Mouse (Mus musculus): Measurements from ENCODE around the gene Mycbp. TPM values are rescaled to one million over a fixed set of nuclear protein-coding genes. Genes with fewer than 3 reads are reported as not detected.

Mycbp gene
- polyA plus RNA-seq, 1 experiment from 2014 or later = 38.8 TPM

DNA sequence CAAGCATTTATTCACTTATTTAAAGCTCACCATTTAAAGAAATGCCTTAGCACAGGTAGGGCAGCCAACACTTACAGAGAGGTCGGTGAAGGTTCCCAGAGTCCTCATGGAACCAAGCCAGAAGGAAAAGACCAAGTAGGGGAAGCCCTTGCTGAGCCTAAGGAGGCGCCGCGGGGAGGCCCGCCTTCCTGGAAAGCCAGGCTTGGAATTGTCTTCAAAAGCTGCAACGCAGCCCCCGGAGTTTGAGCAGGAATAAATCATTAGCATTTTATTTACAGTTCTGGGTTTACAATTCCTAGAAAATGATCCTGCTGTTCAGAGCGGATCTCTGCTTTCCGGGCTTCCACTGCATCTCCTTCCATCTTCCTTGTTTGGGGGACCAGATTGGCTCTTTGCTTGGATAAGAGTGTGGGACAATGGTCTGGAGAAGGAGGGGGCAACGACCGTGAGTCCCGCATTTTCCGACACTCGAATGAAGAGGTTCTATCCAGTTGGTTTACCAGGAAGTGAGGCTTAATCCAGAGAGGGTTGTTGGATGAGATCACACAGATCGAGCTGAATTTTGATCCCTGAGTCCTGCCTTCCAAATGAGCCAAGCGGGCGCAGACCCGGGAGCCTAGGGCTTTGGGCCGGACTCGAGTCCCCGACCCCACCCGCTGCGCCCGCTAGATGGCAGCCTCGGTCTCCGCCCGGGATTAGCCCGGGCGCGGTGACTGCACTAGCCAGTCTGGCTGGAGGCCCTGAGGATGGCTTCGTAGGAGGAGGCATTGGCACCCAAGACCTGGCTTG, 52.3 kb downstream of the Mycbp start:
- peak overlapping the region; percentile 42 for H3K4me2 ChIP-seq (replicated peaks)
- no peaks in the 10 kb centered on the region for H3K9me3 ChIP-seq (ENCODE audit: control insufficient read depth, low read length)
- H3K27ac ChIP-seq = no peak overlapping the region
- no peaks in the 10 kb centered on the region for H3K36me3 ChIP-seq (replicated peaks; ENCODE audit: control insufficient read depth, insufficient read depth)
- no peak overlapping the region for H3K4me3 ChIP-seq (replicated peaks; ENCODE audit: low read length)
- ATAC-seq (ENCODE audit: low FRiP score) (peak; percentile 74), DNase-seq (ENCODE audit: low spot score) (peak; percentile 87)
- 6% methylated on average over 31 of the region's 31 CpGs for WGBS
- H3K4me1 ChIP-seq (replicated peaks; ENCODE audit: control insufficient read depth, insufficient read depth, low read length) = peaks cover 7% of the 10 kb centered on the region
- H3K27me3 ChIP-seq (ENCODE audit: control insufficient read depth, insufficient read depth, low read length) = peaks cover 18% of the 10 kb centered on the region
- peak overlapping the region; percentile 35; the same call in 1 of the 2 replicates for H3K9ac ChIP-seq

- no peak for DNase-seq (ENCODE audit: low spot score)
- Histone ChIP-seq H3K4me2 (replicated peaks) (peak overlapping the region; percentile 42), H3K9me3 (ENCODE audit: control insufficient read depth, low read length) (no peaks in the 10 kb centered on the region), H3K4me3 (replicated peaks; ENCODE audit: low read length) (no peak overlapping the region), H3K9ac (no peak overlapping the region), H3K27ac (no peak overlapping the region), H3K4me1 (replicated peaks; ENCODE audit: control insufficient read depth, insufficient read depth, low read length) (peaks cover 7% of the 10 kb centered on the region), H3K36me3 (replicated peaks; ENCODE audit: control insufficient read depth, insufficient read depth) (no peaks in the 10 kb centered on the region), H3K27me3 (ENCODE audit: control insufficient read depth, insufficient read depth, low read length) (peaks cover 18% of the 10 kb centered on the region)
- ATAC-seq (ENCODE audit: low FRiP score) = no peak
- WGBS = 56% methylated on average over 4 of the region's 4 CpGs
These were observed 52.8 kb downstream of the Mycbp start for GRCm38 (mm10) chr4:123957492-123957808.

DNA sequence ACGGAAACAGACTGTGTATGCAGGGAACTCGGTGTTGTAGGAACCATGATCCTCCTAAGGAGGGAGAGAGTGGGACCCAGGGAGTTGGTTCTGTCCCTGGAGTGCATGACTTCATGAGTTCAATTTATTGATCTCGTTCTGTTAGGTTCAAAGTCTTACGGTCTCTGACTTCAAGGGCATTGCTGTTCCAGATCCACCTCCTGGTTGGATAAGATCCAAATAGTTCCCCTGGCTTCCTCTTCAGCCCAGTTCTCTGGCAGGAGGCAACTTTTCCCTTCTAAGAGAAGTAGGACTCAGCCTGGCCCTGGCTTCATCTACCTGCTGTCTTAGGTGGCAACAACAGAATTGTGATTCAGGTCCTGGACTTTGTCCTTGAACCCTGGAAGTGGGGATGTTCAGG, 53.3 kb downstream of the Mycbp start:
- 71% methylated on average over 4 of the region's 4 CpGs for WGBS
- ATAC-seq (ENCODE audit: low FRiP score) = no peak
- H3K27me3 ChIP-seq (ENCODE audit: control insufficient read depth, insufficient read depth, low read length) = peaks cover 18% of the 10 kb centered on the region

GRCm38 (mm10) chr4:123960955-123961354, 56.3 kb downstream of the Mycbp start:
- H3K9ac ChIP-seq = no peak overlapping the region
- peaks cover 7% of the 10 kb centered on the region for H3K4me1 ChIP-seq (replicated peaks; ENCODE audit: control insufficient read depth, insufficient read depth, low read length)
- H3K9me3 ChIP-seq (ENCODE audit: control insufficient read depth, low read length) = no peaks in the 10 kb centered on the region
- H3K27me3 ChIP-seq (ENCODE audit: control insufficient read depth, insufficient read depth, low read length) = peaks cover 15% of the 10 kb centered on the region; the same call in 1 of the 2 replicates
- no peak overlapping the region for H3K27ac ChIP-seq
- H3K36me3 ChIP-seq (replicated peaks; ENCODE audit: control insufficient read depth, insufficient read depth) = no peaks in the 10 kb centered on the region
- H3K4me2 ChIP-seq (replicated peaks) = no peak overlapping the region
- no peak for ATAC-seq (ENCODE audit: low FRiP score)
- DNase-seq (ENCODE audit: low spot score) = no peak
- 66% methylated on average over 4 of the region's 4 CpGs for WGBS
- H3K4me3 ChIP-seq (replicated peaks; ENCODE audit: low read length) = no peak overlapping the region

More for the DNA sequence above, 53.3 kb downstream of the Mycbp start:
- Histone ChIP-seq H3K27ac (no peak overlapping the region), H3K4me1 (replicated peaks; ENCODE audit: control insufficient read depth, insufficient read depth, low read length) (peaks cover 7% of the 10 kb centered on the region), H3K4me3 (replicated peaks; ENCODE audit: low read length) (no peak overlapping the region), H3K4me2 (replicated peaks) (no peak overlapping the region), H3K9me3 (ENCODE audit: control insufficient read depth, low read length) (no peaks in the 10 kb centered on the region), H3K9ac (no peak overlapping the region), H3K36me3 (replicated peaks; ENCODE audit: control insufficient read depth, insufficient read depth) (no peaks in the 10 kb centered on the region)
- no peak for DNase-seq (ENCODE audit: low spot score)

Other genes starting within 250 kb of the Mycbp start
- 111 and 120 TPM in 2 replicates for gene Macf1, start 220.5 kb upstream of the Mycbp start, polyA plus RNA-seq (2014; fragmentation: Nextera tagmentation; extraction: Ambion mirVana)
- gene Ndufs5, start 186.6 kb upstream of the Mycbp start, polyA plus RNA-seq (2014; fragmentation: Nextera tagmentation; extraction: Ambion mirVana) = 501 and 593 TPM in 2 replicates
- 88.5 and 100 TPM in 2 replicates for gene Akirin1, start 154.5 kb upstream of the Mycbp start, polyA plus RNA-seq (2014; fragmentation: Nextera tagmentation; extraction: Ambion mirVana)
- gene Rhbdl2, start 117.0 kb upstream of the Mycbp start, polyA plus RNA-seq (2014; fragmentation: Nextera tagmentation; extraction: Ambion mirVana) = 0.90 and 1.2 TPM in 2 replicates
- 0.09 and 0.20 TPM in 2 replicates for gene 4933427I04Rik, start 45.2 kb upstream of the Mycbp start, polyA plus RNA-seq (2014; fragmentation: Nextera tagmentation; extraction: Ambion mirVana)
- 48.9 and 53.2 TPM in 2 replicates for gene Rragc, start 12.6 kb downstream of the Mycbp start, polyA plus RNA-seq (2014; fragmentation: Nextera tagmentation; extraction: Ambion mirVana)
- gene 4930535I16Rik, start 13.2 kb downstream of the Mycbp start, polyA plus RNA-seq (2014; fragmentation: Nextera tagmentation; extraction: Ambion mirVana) = not detected in 2 replicates